Mouse (Mus musculus) thymus, adult 2 months (tissue): Measurements from ENCODE around the gene Platr17.

Experiments
- CTCF ChIP-seq: fragments of 200-500 bp; IDR thresholded peaks from 2 replicates; pipeline ENCODE4 v1.5.1; 2012; ENCODE audit warnings: mild to moderate bottlenecking, control low read depth, low read length, moderate library complexity, borderline replicate concordance; ENCODE audit not compliant: control insufficient read depth, poor library complexity, insufficient read depth; ENCODE audit errors: extremely low read depth
- POLR2A ChIP-seq: fragments of 200-500 bp; IDR thresholded peaks from 2 replicates; pipeline ENCODE4 v1.6.1; 2012; ENCODE audit warnings: mild to moderate bottlenecking, low read length, control low read depth, moderate library complexity; ENCODE audit not compliant: control insufficient read depth, poor library complexity, insufficient read depth; ENCODE audit errors: extremely low read depth

DNA sequence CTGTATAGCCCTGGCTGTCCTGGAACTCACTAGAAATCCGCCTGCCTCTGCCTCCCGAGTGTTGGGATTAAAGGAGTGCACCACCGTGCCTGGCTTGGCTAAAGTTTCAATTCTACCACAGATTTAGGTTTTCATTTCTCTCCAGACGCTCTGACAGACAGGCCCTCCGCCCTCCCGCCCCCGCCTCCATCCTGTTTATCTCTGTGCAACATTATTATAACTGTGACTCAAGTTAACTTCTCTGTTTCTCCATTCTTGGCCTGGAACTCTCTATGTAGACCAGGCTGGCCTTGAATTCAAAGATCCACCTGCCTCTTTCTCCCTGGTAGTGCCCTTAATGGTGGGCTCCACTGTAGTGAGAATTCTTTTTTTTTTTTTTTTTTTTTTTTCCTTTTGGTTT lies 2.4 kb upstream of the Platr17 start:
- no peak for TF ChIP-seq CTCF
- TF ChIP-seq POLR2A, result no peak
